Mouse (Mus musculus): ENCODE results near the gene Kcne3. TPM values are rescaled to one million over a fixed set of nuclear protein-coding genes. Genes with fewer than 3 reads are reported as not detected.
A peak's percentile ranks its signal among the peaks of the same experiment; 100 is the strongest.

Kcne3 gene
- polyA plus RNA-seq, 1 experiment from 2014 or later, result 2.4 TPM

- Histone ChIP-seq H3K27me3 (ENCODE audit: control insufficient read depth, insufficient read depth, low read depth, low read length) (peaks cover 2% of the 10 kb centered on the region; the same call in 1 of the 2 replicates), H3K4me3 (ENCODE audit: low read length) (peak overlapping the region; percentile 50), H3K4me1 (replicated peaks; ENCODE audit: control insufficient read depth, insufficient read depth, low read length) (peaks cover 10% of the 10 kb centered on the region), H3K27ac (ENCODE audit: low read length) (no peak overlapping the region), H3K4me2 (ENCODE audit: low read depth, low read length) (peak overlapping the region; percentile 79), H3K36me3 (ENCODE audit: control insufficient read depth, insufficient read depth, low read length) (no peaks in the 10 kb centered on the region), H3K9me3 (ENCODE audit: control insufficient read depth, low read length) (no peaks in the 10 kb centered on the region), H3K9ac (ENCODE audit: low read length) (peak overlapping the region; percentile 52)
- ATAC-seq (ENCODE audit: low read depth), result peak; percentile 70
- WGBS, result under 1% methylated on average over 15 of the region's 15 CpGs
Observed at GRCm38 (mm10) chr7:100178891-100179233, 2.6 kb downstream of the Kcne3 start.

- Histone ChIP-seq H3K4me3 (ENCODE audit: low read length) (peak overlapping the region; percentile 50; the same call in 1 of the 2 replicates), H3K4me1 (replicated peaks; ENCODE audit: control insufficient read depth, insufficient read depth, low read length) (peaks cover 10% of the 10 kb centered on the region), H3K9ac (ENCODE audit: low read length) (no peak overlapping the region), H3K4me2 (ENCODE audit: low read depth, low read length) (peak overlapping the region; percentile 79), H3K9me3 (ENCODE audit: control insufficient read depth, low read length) (no peaks in the 10 kb centered on the region), H3K27me3 (ENCODE audit: control insufficient read depth, insufficient read depth, low read depth, low read length) (peaks cover 2% of the 10 kb centered on the region; the same call in 1 of the 2 replicates), H3K36me3 (ENCODE audit: control insufficient read depth, insufficient read depth, low read length) (no peaks in the 10 kb centered on the region), H3K27ac (ENCODE audit: low read length) (no peak overlapping the region)
- 46% methylated on average over 7 of the region's 7 CpGs for WGBS
- no peak for ATAC-seq (ENCODE audit: low read depth)
Observed at GRCm38 (mm10) chr7:100179394-100179793, 3.1 kb downstream of the Kcne3 start.

GRCm38 (mm10) chr7:100179836-100180407, 3.6 kb downstream of the Kcne3 start:
- H3K4me3 ChIP-seq (ENCODE audit: low read length), result no peak overlapping the region
- no peak for ATAC-seq (ENCODE audit: low read depth)

GRCm38 (mm10) chr7:100181176-100181575, 4.9 kb downstream of the Kcne3 start:
- no peak overlapping the region for H3K27ac ChIP-seq (ENCODE audit: low read length)
- no peak overlapping the region for H3K4me3 ChIP-seq (ENCODE audit: low read length)
- no peak for ATAC-seq (ENCODE audit: low read depth)
- no peaks in the 10 kb centered on the region for H3K36me3 ChIP-seq (ENCODE audit: control insufficient read depth, insufficient read depth, low read length)
- H3K4me2 ChIP-seq (ENCODE audit: low read depth, low read length), result no peak overlapping the region
- 80% methylated on average over 2 of the region's 2 CpGs for WGBS
- H3K4me1 ChIP-seq (replicated peaks; ENCODE audit: control insufficient read depth, insufficient read depth, low read length), result peaks cover 10% of the 10 kb centered on the region
- no peaks in the 10 kb centered on the region for H3K9me3 ChIP-seq (ENCODE audit: control insufficient read depth, low read length)
- peaks cover 2% of the 10 kb centered on the region; the same call in 1 of the 2 replicates for H3K27me3 ChIP-seq (ENCODE audit: control insufficient read depth, insufficient read depth, low read depth, low read length)
- no peak overlapping the region for H3K9ac ChIP-seq (ENCODE audit: low read length)

More at GRCm38 (mm10) chr7:100179836-100180407, 3.6 kb downstream of the Kcne3 start:
- Histone ChIP-seq H3K4me2 (ENCODE audit: low read depth, low read length) (no peak overlapping the region), H3K4me1 (replicated peaks; ENCODE audit: control insufficient read depth, insufficient read depth, low read length) (peaks cover 10% of the 10 kb centered on the region), H3K9ac (ENCODE audit: low read length) (no peak overlapping the region), H3K27me3 (ENCODE audit: control insufficient read depth, insufficient read depth, low read depth, low read length) (peaks cover 2% of the 10 kb centered on the region; the same call in 1 of the 2 replicates), H3K36me3 (ENCODE audit: control insufficient read depth, insufficient read depth, low read length) (no peaks in the 10 kb centered on the region), H3K27ac (ENCODE audit: low read length) (no peak overlapping the region), H3K9me3 (ENCODE audit: control insufficient read depth, low read length) (no peaks in the 10 kb centered on the region)
- WGBS, result 62% methylated on average over 7 of the region's 7 CpGs

GRCm38 (mm10) chr7:100181614-100182013, 5.3 kb downstream of the Kcne3 start:
- H3K4me2 ChIP-seq (ENCODE audit: low read depth, low read length), result no peak overlapping the region
- H3K36me3 ChIP-seq (ENCODE audit: control insufficient read depth, insufficient read depth, low read length), result no peaks in the 10 kb centered on the region
- H3K9ac ChIP-seq (ENCODE audit: low read length), result no peak overlapping the region
- H3K9me3 ChIP-seq (ENCODE audit: control insufficient read depth, low read length), result no peaks in the 10 kb centered on the region
- H3K4me1 ChIP-seq (replicated peaks; ENCODE audit: control insufficient read depth, insufficient read depth, low read length), result peaks cover 10% of the 10 kb centered on the region
- no peak overlapping the region for H3K4me3 ChIP-seq (ENCODE audit: low read length)
- peaks cover 2% of the 10 kb centered on the region; the same call in 1 of the 2 replicates for H3K27me3 ChIP-seq (ENCODE audit: control insufficient read depth, insufficient read depth, low read depth, low read length)
- no peak for ATAC-seq (ENCODE audit: low read depth)
- H3K27ac ChIP-seq (ENCODE audit: low read length), result no peak overlapping the region
- 72% methylated on average over 3 of the region's 3 CpGs for WGBS

- Histone ChIP-seq H3K9me3 (ENCODE audit: control insufficient read depth, low read length) (no peaks in the 10 kb centered on the region), H3K27ac (ENCODE audit: low read length) (no peak overlapping the region), H3K4me1 (replicated peaks; ENCODE audit: control insufficient read depth, insufficient read depth, low read length) (peaks cover 10% of the 10 kb centered on the region), H3K27me3 (ENCODE audit: control insufficient read depth, insufficient read depth, low read depth, low read length) (peaks cover 2% of the 10 kb centered on the region; the same call in 1 of the 2 replicates), H3K9ac (ENCODE audit: low read length) (no peak overlapping the region), H3K4me3 (ENCODE audit: low read length) (no peak overlapping the region), H3K36me3 (ENCODE audit: control insufficient read depth, insufficient read depth, low read length) (no peaks in the 10 kb centered on the region), H3K4me2 (ENCODE audit: low read depth, low read length) (no peak overlapping the region)
- 77% methylated on average over 3 of the region's 3 CpGs for WGBS
- no peak for ATAC-seq (ENCODE audit: low read depth)
Observed at GRCm38 (mm10) chr7:100182388-100182787, 6.1 kb downstream of the Kcne3 start.

- H3K4me1 ChIP-seq (replicated peaks; ENCODE audit: control insufficient read depth, insufficient read depth, low read length), result no peaks in the 10 kb centered on the region
- no peak overlapping the region for H3K4me3 ChIP-seq (ENCODE audit: low read length)
- H3K27ac ChIP-seq (ENCODE audit: low read length), result no peak overlapping the region
- no peak; the same call in 1 of the 2 replicates for ATAC-seq (ENCODE audit: low read depth)
- H3K4me2 ChIP-seq (ENCODE audit: low read depth, low read length), result no peak overlapping the region
- H3K36me3 ChIP-seq (ENCODE audit: control insufficient read depth, insufficient read depth, low read length), result no peaks in the 10 kb centered on the region
- H3K27me3 ChIP-seq (ENCODE audit: control insufficient read depth, insufficient read depth, low read depth, low read length), result no peaks in the 10 kb centered on the region
- 14% methylated on average over 7 of the region's 7 CpGs for WGBS
- H3K9ac ChIP-seq (ENCODE audit: low read length), result no peak overlapping the region
- no peaks in the 10 kb centered on the region for H3K9me3 ChIP-seq (ENCODE audit: control insufficient read depth, low read length)
Observed at GRCm38 (mm10) chr7:100187601-100188000, 11.3 kb downstream of the Kcne3 start.

- ATAC-seq (ENCODE audit: low read depth), result no peak
- WGBS, result 51% methylated on average over 4 of the region's 4 CpGs
- no peak overlapping the region for H3K4me3 ChIP-seq (ENCODE audit: low read length)
- no peaks in the 10 kb centered on the region for H3K36me3 ChIP-seq (ENCODE audit: control insufficient read depth, insufficient read depth, low read length)
- no peak overlapping the region for H3K9ac ChIP-seq (ENCODE audit: low read length)
- H3K27me3 ChIP-seq (ENCODE audit: control insufficient read depth, insufficient read depth, low read depth, low read length), result no peaks in the 10 kb centered on the region
- no peak overlapping the region for H3K4me2 ChIP-seq (ENCODE audit: low read depth, low read length)
- no peaks in the 10 kb centered on the region for H3K9me3 ChIP-seq (ENCODE audit: control insufficient read depth, low read length)
- H3K4me1 ChIP-seq (replicated peaks; ENCODE audit: control insufficient read depth, insufficient read depth, low read length), result no peaks in the 10 kb centered on the region
- no peak overlapping the region for H3K27ac ChIP-seq (ENCODE audit: low read length)
Observed at GRCm38 (mm10) chr7:100190167-100190566, 13.9 kb downstream of the Kcne3 start.

GRCm38 (mm10) chr7:100190778-100191177, 14.5 kb downstream of the Kcne3 start:
- ATAC-seq (ENCODE audit: low read depth), result peak; percentile 45; the same call in 1 of the 2 replicates
- H3K36me3 ChIP-seq (ENCODE audit: control insufficient read depth, insufficient read depth, low read length), result no peaks in the 10 kb centered on the region
- H3K4me1 ChIP-seq (replicated peaks; ENCODE audit: control insufficient read depth, insufficient read depth, low read length), result no peaks in the 10 kb centered on the region
- H3K27me3 ChIP-seq (ENCODE audit: control insufficient read depth, insufficient read depth, low read depth, low read length), result no peaks in the 10 kb centered on the region
- H3K4me3 ChIP-seq (ENCODE audit: low read length), result no peak overlapping the region
- H3K9me3 ChIP-seq (ENCODE audit: control insufficient read depth, low read length), result no peaks in the 10 kb centered on the region
- WGBS, result 7% methylated on average over 4 of the region's 4 CpGs
- H3K27ac ChIP-seq (ENCODE audit: low read length), result no peak overlapping the region
- no peak overlapping the region for H3K9ac ChIP-seq (ENCODE audit: low read length)
- no peak overlapping the region for H3K4me2 ChIP-seq (ENCODE audit: low read depth, low read length)

Measured in lung, embryonic 16.5 days (tissue).